Mouse (Mus musculus) WW6 (cell line): Measurements from ENCODE around the gene Nepro.

Experiments used
- DNase-seq: peaks from one replicate; pipeline ENCODE4 v3.0.0-alpha.2; 2013; ENCODE audit warnings: low read depth, low spot score

Nepro gene

GRCm38 (mm10) chr16:44724083-44724787, at the start of gene Nepro:
Nepro (plus strand) TSS chr16:44724301.
- DNase-seq = peak; percentile 78

- DNase-seq = no peak
Measured at GRCm38 (mm10) chr16:44676357-44676756, 47.7 kb upstream of the Nepro start.

DNA sequence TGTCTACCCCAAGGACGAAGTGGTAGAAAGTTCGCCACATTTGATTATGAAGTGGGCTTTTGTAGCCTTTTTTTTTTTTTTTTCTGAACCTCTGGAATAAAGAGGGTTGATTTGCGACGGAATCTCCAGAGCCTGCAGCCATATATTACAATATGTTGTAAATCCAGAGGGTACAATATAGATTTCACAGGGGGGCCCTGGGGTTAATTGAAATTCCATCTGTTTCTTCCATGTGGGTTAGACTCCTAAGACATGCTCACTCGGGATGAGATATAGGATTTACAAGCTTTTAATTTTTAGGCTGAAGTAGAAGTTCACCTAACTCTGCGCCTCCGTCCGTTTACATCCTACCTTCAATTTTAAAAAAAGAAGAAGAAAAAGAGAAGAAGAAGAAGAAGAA, 45.0 kb upstream of the Nepro start:
- no peak for DNase-seq

- no peak for DNase-seq
Measured at GRCm38 (mm10) chr16:44679503-44679971, 44.6 kb upstream of the Nepro start.

- no peak for DNase-seq
Measured at GRCm38 (mm10) chr16:44680756-44681498, 43.2 kb upstream of the Nepro start.

- DNase-seq = no peak
Measured at GRCm38 (mm10) chr16:44684646-44685045, 39.5 kb upstream of the Nepro start.

DNA sequence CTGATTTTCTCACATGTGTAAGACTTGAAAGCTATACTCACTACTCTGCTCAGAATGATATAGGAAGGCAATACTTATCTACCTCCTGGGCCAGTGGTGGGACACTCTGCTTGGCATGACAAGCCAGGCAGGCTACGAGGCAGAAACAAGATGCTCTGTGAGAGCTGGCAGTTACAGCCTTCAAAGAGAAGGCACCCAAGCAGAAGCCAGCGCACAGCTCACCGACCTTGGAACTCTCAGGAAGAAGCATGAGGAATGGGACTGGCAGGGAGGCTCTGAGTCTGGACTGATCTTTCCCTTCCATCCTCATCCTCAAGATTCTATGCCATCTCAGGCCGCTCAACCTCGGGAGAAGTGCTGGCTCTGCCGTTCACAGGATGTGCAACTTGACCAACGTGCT, 38.7 kb upstream of the Nepro start:
- DNase-seq = no peak

DNA sequence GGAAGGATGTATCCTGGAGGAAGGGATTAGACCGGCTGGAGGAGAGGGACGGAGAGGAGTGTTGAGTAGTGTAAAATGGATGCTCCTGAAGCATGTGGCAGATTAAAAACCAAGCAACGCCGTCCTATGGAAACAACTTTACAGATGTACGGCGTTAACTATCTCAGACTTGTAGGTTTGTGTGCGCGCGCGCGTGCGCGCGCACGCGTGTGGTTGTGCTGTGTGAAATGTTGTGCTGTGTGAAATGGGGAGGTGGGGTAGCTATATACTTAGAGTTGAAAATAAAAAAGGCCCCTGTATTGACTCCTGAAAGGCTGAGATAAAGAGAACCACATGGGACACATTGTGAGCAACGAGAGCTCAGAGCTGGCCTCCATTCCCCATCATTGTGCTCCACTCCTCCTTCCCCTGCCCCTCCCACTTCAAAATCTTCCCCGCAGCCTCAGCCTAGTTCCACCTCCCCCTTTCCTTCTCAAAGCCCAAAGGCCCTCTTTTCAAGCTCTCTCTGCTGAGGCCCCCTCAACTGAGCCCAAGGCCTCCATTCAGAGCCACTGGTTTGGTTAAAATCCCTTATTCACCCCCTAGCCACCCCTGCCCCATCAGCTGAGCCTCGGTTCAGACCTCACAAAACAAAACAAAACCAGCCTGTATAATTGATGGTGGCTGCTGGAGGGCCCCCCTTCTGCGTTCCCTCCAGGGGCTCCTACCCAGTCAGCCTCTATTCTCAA, 36.9 kb upstream of the Nepro start:
- no peak for DNase-seq

DNA sequence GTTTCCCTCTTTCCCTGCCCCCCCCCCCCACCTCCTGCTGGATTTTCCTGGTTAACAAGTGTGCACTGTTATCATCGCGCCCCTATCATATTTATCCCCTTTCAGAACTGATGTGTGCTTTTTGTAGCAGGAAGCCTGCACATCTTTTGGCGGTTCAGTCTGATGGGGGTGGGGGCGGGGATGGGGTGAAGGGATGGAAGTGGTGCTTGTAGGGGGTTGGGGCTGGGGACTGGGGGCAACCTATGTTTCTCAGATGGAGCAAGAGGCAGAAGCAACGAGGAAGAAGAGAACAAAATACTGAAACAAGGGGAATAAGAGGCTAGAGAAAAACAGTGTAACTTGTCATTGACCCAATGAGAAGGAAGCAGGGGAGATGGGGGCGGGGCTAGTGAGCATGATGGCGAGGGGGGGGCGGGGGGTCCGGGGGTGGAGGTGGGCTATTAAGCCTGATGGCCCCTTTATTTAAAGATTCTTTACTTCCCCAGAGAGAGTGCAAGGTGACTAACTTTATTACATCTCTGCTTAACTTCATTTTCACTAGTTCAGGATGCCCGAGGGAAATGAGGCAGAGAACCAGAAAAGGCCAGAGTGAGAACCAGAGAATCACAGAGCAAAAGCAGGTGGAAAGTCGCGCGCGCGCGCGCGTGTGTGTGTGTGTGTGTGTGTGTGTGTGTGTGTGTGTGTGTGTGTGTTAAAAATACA, 36.2 kb upstream of the Nepro start:
- DNase-seq = no peak

GRCm38 (mm10) chr16:44688507-44688906, 35.6 kb upstream of the Nepro start:
- no peak for DNase-seq

- DNase-seq = no peak
Measured at GRCm38 (mm10) chr16:44690501-44690900, 33.6 kb upstream of the Nepro start.

GRCm38 (mm10) chr16:44691066-44691465, 33.0 kb upstream of the Nepro start:
- no peak for DNase-seq

- DNase-seq = no peak
Measured at GRCm38 (mm10) chr16:44691561-44692141, 32.5 kb upstream of the Nepro start.

DNA sequence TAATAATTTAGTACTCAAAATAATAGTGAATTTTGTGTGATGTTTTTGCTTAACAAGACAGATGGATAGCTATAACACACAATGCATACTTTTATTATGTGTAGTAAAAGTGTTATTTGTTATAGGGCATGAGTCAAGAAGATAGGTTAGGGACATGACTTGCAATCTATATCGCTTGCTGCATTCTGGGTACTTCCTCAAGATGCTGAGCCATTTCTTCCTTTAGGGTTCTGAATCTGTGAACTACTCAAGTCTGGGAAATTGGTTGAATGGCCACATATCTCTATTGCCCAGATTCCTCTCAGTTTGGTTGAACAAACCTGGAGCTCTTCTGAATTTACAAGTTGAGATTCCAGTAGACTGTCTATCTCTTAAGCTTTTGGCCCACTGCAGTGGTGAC, 31.6 kb upstream of the Nepro start:
- DNase-seq = no peak

DNA sequence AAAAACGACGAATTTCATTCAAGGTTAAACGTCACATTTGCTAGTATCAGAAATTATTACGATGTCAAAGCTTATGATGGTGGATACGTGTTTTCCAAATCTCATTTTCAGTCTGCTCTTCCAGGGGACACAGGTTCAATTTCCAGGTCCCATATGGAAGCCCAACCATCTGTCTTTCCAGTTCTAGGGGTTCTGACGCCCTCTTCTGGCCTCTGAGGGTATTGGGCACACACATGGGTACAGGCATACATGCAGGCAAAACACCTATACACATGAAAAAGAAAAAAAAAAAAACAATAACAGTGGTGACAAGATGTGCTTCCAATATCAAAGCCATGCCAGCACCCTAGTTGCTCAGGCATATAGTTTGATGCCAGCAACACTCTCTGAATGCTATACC, 30.4 kb upstream of the Nepro start:
- peak; percentile 16 for DNase-seq

GRCm38 (mm10) chr16:44695214-44695858, 28.8 kb upstream of the Nepro start:
- no peak for DNase-seq

DNA sequence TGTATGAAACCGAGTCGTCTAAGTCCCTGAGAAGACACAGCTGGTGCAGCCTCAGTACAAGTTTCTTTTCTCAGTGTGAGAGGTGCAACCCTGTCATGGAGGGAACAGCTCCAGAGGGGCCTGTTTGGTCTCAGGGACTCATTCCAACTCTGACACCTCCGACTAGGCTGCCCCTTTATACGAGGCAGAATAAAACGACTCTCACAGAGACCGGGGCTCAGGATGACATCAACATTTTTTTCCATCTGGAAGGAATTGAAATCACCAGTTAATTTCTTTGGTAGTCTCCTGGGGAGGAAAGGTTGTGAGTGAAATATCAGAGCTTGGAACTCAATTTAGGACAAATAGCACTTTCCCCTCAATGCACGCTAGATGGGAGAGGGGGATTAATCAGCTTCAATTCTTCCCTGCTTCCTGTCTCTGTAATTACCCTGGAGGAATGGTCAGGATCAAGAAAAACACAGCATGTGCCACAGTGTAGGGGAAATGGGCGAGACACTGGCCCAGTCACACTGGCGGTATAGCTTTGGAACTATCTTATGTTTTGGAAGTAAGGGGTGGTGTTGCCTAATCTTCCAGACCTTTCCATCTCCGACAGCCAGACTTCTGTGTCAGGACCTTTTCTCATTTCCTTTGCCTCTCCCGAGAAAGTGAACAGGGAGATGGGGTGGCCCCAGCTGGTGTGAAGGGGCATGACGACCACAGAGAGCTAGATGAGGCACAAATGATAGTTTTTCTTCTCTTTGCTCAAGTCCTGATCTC, 28.1 kb upstream of the Nepro start:
- no peak for DNase-seq

- no peak for DNase-seq
Measured at GRCm38 (mm10) chr16:44697473-44698205, 26.5 kb upstream of the Nepro start.

GRCm38 (mm10) chr16:44701155-44701554, 22.9 kb upstream of the Nepro start:
- DNase-seq = no peak
